Mouse (Mus musculus): Measurements from ENCODE around the gene Cdyl2.

DNA sequence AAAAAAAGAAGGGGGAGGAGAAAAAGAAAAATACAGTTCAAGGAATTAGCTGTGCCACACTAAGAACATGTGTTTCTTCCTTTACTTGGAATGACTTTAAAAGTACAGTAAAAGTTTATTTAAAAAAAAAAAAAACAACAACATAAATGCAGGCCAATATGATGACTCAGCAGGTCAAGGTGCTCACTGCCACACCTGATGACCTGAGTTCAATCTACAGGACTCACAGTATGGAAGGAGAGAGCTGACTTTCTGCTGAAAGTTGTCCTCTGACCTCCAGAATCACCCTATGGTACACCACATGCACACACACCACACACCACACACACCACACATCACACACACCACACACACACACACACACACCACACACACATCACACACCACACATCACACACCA, 116.4 kb downstream of the Cdyl2 start:
- TF ChIP-seq POLR2A (IDR thresholded peaks at IDR 0.05; ENCODE audit: extremely low read depth, insufficient read depth, low read length): no peak
- no peak for TF ChIP-seq CTCF (IDR thresholded peaks at IDR 0.05; ENCODE audit: extremely low read depth, insufficient read depth, low read length)

All from cortical plate, adult 2 months (tissue).